Mouse (Mus musculus): Measurements from ENCODE around the gene Gm42906.
A peak's percentile ranks its signal among the peaks of the same experiment; 100 is the strongest.

Gene Gm42906

GRCm38 (mm10) chr5:151145807-151146206, 282.2 kb downstream of the Gm42906 start:
- DNase-seq (ENCODE audit: low spot score), result no peak

- no peak for DNase-seq (ENCODE audit: low spot score)
These were observed 284.0 kb downstream of the Gm42906 start for GRCm38 (mm10) chr5:151143955-151144354.

DNA sequence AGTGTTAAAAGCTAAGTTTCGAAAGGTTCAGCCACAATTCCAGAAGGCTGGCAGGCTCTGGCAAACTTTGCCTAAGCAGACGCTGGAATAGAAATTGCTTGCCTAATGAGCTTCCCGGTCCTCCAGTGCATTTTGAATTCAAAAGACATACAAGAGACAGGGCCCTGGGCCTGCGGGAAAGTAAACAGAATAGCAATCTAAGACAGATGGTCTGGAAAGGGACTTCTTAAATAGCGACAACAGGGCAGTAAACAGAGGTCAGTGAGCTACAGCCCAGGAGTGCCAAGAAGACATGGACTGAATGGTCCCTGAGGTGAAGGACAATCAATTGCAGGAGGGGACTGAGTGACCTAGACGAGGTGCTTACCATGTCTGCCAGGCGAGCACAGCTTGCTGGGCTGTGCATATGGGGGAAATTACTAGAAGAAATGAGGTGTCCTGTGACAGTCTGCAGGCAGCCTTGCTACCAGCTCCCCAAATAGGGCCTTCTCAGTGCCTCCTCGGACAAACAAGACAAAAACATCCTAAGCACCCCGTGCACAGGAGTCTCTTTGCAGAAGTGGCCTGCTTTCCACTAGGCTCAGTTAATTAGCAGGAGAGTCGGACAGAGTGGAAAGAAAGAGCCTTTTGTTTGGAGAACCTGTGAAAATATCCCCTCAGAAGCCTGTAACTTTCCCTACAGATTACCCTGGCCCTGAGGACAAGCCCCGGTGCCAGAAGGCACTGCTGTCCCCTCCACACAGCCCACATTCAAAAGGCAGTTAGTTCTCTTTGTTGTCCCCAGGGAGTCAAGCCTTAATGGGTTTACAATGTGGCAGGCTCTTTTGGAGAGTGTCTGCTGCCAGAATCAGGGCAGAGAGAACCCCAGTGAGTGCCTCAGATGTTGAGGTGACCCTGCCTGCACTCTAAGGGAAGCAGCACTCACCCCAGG, 285.0 kb downstream of the Gm42906 start:
- DNase-seq (ENCODE audit: low spot score), result peak; percentile 76

GRCm38 (mm10) chr5:151142241-151142640, 285.7 kb downstream of the Gm42906 start:
- DNase-seq (ENCODE audit: low spot score), result peak; percentile 76

DNA sequence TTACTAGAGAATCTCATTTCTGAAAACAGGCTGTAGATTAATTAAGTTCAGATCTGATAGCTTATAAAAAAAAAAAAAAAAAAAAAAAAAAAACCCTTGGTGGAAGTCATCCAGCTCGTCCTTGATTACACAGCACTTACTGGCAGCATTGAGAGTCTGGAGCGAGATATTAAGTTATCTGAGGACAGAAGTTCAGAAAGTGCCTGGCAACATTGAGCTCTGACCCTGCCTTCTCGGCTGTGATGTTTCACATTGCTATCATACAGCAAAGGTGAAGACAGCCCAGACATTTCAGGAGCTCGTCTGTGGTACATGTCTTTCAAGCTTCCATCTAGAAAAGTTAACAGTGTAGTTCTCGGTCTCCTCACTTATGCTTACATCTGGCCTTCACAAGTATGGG, 290.1 kb downstream of the Gm42906 start:
- no peak for DNase-seq (ENCODE audit: low spot score)

DNA sequence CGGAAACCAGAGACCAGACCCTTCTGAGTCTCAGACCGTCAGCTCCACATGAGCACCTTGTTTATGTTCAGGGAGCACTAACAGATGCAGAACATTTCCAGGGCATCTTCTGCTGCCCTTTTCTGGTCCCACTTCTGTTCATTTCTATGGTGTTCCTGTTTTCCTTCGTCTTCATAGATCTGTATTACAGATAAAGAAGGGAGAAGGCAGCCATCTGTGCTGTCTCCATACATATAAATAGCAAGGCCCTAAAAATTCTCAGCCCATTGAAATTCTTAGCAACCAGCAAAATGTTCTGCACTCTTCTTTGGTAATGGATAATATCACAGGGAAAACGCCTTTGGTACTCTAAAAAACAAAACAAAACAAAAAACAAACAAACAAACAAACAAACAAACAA, 290.7 kb downstream of the Gm42906 start:
- DNase-seq (ENCODE audit: low spot score), result no peak

GRCm38 (mm10) chr5:151135965-151136364, 292.0 kb downstream of the Gm42906 start:
- DNase-seq (ENCODE audit: low spot score), result peak; percentile 22

DNA sequence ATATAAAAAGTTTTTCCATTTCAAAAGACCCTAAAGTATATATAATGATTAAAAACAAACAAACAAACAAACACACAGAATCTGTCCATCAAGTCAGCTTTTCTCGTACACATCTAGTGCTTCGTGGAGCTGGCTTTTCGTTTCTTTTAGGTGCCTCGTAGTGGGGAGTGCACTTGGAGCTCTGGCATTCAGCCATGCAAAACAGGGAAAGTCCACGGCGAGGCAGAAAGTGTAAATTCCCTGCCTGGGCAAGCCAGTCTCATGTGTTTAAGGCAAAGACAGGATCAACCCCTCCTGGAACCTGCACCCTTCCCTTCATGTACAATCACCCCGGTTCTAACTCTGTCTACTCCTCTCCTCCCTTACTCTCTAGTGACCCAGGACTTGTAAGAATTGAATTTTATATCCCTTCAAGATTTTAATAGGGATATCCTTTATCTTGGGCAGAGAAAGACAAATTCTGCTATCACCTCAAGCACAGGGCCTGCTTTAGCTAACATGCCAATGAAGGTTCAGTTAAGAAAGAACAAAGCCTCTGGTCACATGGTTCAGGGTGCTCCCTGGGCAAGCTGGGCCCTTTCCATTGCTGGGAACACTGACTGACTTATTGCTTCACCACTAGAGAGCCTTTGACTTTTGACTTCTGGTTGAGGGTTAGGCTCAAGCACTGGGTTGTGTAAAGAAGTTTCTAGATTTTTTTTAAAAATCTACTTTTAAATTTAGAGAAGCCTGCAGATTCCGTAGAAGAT, 292.7 kb downstream of the Gm42906 start:
- no peak for DNase-seq (ENCODE audit: low spot score)

- no peak for DNase-seq (ENCODE audit: low spot score)
These were observed 293.8 kb downstream of the Gm42906 start for GRCm38 (mm10) chr5:151134202-151134601.

DNA sequence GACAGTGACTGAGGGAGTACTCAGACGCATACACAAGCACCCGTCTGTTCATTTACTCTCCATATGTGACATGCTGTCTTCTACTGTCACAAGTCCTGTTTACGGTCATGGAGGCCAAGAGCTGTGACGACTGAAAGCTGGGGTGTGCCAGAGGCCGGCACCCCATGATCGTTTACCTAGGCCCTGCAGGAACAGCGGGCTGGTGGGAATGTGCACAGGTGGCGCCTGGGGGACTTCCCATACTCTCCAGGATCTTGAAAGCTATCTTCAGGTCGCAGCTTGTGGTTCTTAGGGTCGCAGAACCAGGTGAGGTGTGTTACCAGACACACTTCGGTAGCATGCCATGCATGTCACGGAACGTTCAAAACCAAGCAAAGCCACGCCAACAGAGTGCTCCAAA, 294.2 kb downstream of the Gm42906 start:
- DNase-seq (ENCODE audit: low spot score), result no peak

DNA sequence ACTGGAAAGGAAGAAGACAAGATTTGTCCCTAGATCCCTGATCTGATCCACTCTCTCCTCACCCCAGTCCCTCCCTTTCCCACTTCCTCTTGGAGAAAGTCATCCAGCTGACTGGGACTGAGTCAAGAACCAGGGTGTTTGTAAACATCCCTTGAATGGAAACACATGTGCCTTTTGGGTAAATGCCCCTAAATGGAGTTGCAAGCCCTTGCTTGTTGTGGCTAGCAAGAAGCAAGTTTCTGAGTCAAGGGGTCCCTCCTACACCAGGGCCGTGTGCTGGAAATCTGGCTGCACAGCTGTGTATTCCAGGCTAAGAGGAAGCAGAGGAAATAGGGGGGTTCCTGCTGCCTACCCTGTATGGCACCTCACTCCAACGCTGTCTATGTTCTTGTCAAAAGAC, 298.2 kb downstream of the Gm42906 start:
- DNase-seq (ENCODE audit: low spot score), result no peak

DNA sequence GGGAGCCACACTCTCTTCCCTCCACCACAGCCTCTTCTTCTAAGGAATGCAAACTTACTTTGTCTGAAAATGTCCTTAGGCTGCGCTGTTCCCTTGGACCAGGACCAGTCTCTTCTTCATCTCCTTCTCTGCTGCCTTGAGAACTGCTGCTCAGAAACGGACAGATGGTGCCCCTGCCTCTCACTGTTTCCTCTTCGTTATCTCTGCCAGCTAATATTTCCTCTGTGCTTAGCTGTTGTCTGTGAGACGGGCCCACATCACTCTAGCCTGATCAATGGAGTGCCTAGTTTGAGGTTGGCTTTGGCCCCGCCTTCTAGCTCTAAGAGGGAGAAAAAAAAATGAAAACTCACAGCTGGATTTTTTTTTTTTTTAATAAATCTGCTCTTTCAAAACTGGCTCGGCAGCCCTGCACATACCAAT, 300.7 kb downstream of the Gm42906 start:
- DNase-seq (ENCODE audit: low spot score), result no peak

DNA sequence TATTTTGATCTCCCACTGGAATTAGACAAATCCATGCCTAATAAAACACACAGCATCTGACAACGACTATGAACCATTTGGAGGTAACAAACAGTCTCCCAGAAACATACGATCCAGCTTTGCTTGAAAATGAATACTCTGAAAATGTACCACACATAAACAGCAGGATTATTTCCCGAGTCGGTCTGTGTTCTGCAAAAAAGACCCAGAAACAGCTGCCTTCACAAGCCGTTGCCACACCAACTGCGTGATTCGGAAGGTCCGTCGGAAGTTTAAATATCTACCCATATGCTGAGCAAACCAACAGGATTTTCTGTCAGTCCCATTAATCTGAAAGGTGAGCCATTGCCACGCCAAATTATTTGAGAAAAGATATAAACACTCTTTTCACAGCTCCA, 301.4 kb downstream of the Gm42906 start:
- DNase-seq (ENCODE audit: low spot score), result no peak

GRCm38 (mm10) chr5:151125985-151126607, 301.9 kb downstream of the Gm42906 start:
- no peak for DNase-seq (ENCODE audit: low spot score)

DNA sequence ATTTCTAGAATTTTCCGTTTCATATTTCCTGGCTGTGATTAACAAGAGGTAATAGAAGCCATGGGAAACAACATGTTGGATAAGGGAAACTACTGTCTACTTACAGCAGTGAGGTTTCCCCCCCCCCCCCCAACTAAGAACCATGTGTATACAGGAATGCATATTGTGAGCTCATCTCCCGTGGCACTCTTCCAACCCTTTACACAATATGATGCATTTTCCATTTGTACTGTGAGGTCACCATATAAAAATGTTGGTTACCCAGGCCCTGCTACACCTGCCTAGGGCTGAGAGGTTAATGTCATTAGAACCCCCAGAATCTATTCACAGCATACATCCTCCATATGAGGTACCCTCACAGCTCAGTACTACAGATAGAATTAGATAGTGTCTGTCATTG, 310.1 kb downstream of the Gm42906 start:
- DNase-seq (ENCODE audit: low spot score), result no peak

- no peak for DNase-seq (ENCODE audit: low spot score)
These were observed 311.6 kb downstream of the Gm42906 start for GRCm38 (mm10) chr5:151116192-151116887.

- no peak for DNase-seq (ENCODE audit: low spot score)
These were observed 315.2 kb downstream of the Gm42906 start for GRCm38 (mm10) chr5:151112743-151113142.

DNA sequence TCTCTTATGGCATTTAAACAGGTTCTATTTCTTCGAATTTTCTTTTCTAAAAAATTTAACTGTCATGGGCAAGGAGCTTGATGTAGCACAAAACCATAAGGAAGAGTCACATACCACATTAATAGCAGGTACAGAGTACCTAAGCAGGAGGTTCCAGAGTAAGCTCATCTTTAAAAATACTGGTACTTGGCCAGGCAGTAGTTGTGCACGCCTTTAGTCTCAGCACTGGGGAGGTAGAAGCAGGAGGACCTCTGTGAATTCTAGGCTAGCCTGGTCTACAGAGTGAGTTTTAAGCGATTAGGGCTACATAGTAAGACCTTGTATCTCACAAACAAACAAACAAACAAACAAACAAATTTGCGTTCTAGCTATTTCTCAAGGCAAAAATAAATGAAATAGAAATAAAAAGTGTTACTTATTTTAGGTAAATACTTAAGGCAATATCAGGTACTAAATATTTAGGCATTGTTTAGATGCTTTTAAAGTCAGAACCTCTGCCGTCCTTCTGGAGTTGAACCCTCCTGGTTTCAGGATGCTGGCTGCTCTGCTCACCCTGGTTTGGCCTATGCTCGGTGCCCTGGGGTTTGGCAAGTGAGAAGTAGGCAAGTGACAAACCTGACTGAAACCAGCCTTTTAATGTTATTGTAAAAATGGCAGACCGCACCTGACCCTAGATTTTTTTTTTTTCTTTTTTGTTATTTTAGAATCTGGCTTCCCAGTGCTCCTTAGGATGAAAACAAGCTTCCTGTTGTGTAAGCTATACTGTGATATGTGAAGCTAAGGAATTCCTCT, 316.7 kb downstream of the Gm42906 start:
- DNase-seq (ENCODE audit: low spot score), result no peak

DNA sequence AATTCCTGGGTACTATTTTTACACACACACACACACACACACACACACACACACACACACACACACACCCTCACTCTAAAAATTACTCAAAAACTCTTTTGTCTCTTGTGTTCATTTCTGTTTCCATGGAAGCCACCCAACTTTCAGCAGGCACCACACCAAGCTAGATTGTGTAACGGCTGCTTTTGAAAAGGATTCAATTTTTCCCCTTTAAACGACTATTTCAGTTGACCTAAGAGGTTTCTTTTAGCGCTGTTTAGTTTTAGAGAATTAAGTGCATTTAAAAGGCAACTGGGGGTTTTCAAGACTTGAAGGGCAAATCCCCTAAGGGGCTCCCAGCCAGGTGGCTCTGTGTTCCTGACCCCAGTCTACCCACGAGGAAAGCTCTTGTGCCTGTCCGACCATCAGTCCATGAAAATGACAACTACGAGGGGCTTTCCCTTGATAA, 317.5 kb downstream of the Gm42906 start:
- no peak for DNase-seq (ENCODE audit: low spot score)

DNA sequence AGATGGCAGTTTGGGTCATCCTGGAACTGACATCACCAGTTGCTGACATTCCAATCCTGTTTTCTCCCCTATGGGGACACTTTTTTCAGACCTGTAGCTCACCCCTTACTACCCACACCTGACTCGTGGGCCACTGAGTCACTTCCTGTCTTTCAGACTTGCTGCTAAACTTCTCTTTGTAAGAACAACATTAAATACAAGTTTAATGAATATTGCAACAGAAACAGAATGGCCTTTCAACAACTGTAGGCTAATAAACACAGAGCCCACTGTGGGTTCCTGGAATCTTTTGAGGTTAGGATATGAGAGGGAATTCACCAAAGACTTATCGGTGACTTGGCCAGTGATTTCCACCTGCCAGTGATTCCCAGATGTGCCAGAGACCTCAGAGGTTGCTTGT, 318.1 kb downstream of the Gm42906 start:
- DNase-seq (ENCODE audit: low spot score), result no peak

GRCm38 (mm10) chr5:151108955-151109354, 319.0 kb downstream of the Gm42906 start:
- no peak for DNase-seq (ENCODE audit: low spot score)
